Mouse (Mus musculus) cerebellum, adult 9-10 months (tissue): ENCODE measurements around the gene Cwc25.

Source experiments
- DNase-seq: peaks from one replicate; pipeline ENCODE4 v3.0.0; 2022

The Cwc25 gene

DNA sequence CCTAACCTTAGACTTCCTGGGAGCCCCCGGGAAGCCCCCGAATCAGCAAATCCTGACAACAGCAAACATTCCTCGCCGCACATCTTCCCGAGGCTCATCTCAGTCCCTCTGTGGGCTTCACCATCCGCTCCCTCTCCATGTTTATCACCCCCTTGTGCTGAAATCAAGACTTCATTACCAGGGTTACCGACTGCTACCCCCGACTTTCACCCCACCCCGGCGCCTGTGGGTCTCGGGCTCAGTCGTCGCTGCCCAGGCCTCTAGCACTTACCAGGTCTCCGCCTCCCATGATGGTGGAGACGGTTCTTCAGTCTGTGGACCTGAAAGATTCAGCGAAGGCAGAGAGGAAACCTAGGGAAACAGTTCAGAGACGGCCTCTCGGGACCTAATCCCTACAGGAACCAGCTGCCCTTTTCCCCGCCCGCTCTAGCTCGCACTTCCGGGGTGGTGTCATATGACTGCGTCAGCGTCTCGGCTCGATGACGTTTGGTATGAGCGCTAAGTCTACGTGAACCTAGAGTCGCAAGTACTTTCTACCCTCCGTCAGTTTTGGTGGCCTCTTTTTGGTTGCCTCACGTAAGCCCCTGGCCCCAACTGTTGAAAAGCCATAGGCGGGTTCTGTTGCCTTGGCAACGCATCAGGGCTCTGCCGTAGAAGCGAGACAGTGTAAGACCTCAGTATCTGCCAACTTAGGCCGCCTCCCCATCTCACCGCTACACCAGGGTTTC, at the start of gene Cwc25:
Gene Cwc25 (minus strand): TSS at position 403 of the 728 bp plus-strand sequence.
- DNase-seq: peak; percentile 94

DNA sequence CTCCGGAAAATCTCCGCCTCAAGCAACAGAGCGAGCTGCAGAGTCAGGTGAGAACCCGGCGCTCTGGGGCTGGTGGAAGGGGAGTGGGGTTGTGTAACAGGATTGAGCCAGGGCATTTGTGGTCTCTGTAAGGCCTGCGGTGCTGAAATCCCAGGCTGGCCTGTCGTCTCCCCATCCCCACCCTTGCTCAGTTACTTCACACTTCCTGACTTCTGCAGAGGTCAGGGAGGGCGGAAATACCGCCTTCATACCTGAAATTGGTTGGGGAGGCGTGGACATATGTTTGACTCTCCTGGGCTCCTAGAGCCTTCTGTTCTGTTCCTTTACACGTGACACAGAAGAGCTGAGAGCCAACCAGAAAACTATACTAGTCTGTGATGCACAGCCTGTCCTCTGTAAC, 49.4 kb upstream of the Cwc25 start:
- no peak for DNase-seq

DNA sequence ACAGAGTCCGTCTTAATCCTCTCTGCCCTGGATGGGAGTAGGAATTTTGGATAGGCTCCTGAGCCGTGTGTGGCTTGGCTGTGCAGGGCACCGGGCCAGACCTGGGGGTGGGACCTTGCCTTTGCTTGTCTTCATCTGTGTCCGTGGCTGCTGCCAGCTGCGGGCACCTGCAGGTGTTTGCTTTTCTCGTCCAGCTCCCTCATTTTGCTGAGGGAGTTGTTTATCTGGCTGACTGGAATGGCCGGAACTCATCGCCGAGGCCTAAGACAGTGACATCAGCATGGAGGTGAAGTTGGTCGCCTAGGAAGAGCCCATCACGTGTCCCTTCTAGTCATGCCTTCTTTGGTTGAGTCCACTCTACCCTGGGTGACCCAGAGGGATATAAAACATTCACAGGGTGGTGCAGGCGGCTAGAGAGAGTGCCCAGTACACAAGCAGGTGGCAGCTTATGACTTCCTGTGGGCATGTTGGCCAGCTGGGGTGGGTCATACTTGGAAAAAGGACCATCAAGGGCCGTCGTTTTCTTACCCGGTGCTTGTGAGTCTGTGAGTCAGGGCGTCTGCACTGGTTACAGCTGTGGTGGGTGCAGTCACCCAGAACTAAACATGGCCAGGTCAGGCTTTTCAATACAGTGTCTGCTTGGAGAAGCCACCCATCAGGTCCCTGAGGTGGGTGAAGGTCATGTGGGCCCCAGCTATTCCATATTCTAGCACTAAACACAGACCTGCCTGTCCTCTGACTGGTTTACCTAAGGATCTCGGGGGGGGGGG, 47.6 kb upstream of the Cwc25 start:
- no peak for DNase-seq

DNA sequence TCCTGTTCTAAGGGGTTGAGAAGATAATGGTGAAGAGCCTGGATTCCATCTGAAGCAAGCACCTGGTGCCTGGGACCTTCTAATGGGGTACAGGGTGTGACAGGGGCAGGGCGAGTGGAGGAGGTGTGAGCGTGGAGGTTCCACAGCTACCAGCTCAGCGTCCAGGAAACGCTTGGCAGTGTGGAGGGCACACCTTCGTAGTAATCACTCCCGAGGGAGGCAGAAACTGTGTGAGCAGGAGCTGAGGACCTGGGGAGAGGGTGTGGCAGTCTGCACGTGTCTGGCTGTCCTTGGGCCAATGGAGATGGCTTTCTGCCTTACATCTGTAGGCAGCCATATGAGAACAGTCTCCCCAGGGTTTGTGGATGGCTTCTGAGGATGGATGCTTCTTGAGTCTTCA, 46.7 kb upstream of the Cwc25 start:
- no peak for DNase-seq

DNA sequence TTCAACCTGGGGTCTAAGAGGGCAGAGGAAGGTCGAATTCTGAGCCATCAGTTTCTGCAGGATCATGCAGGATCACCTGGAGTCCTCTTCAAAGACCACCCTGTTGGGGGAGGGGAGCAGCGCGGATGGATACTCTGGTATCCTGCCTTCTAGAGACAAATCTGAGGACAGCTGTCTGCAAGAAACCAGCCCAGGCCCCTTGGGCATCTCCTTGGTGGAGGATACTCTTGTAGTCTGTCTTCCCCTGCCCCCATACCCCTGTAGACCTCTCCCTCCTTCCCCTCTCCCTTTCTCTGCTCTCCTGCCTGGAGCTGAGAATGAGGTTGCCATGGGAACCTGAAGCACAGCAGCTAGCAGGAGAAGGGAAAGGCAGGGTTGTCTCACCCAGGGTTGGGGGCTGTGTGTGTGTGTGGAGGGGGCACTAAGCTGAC, 46.1 kb upstream of the Cwc25 start:
- no peak for DNase-seq

DNA sequence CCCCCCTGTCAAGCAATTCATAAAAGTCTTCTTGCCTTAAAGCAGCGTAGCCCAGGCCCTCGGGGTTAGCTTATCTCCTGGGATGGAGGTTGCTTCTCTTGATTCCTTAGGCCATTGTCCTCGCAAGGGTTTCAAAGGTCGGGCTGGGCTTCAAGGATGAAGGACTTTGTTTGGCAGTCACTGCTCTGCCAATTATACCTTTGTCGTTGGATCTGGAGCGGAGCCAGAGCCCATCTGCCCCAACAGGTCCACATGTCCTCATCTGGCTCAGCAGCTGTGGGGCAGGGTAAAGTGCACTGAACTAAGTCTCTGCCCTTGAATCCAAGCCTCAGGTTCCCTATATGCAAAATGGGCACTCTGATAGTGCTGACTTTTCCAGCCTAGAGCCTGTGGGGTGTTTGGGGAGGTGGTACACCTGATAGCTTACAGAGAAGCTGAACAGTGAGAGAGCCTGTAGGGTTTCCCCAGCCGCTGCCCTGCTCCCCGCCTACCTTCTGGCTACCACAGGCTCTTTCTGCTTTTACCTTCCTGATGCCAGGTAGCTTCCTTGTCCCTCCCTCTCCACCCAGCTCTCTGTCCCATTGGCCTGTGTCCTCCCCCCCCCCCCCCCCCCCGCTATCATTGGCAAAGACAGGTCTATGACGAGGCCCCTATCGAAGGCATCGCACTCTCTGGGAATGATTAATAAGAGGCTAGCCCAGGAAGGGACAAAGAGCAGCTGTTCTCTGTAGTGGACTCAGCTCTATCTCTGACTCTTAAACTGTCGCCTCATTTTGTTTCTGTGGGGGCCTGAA, 45.4 kb upstream of the Cwc25 start:
- no peak for DNase-seq

DNA sequence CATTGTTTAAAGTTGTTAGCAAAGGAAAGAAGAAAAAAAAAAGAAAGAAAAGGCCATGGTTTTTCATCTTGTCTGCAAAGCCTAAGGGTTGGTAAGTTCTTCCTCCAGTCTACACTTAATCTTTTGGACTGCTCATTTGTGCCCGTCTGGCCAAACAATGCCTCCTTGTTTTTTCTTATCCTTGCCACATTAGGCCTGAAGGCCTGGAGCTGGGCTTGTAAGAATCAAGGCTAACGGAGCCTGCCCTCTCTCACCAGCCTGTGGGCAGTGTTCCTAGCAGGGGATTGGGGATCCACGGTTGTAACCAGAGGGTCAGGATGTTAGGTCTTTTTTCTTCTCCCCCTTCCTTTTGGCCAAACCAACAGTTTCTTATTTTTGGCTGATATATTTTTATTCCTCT, 44.6 kb upstream of the Cwc25 start:
- no peak for DNase-seq

DNA sequence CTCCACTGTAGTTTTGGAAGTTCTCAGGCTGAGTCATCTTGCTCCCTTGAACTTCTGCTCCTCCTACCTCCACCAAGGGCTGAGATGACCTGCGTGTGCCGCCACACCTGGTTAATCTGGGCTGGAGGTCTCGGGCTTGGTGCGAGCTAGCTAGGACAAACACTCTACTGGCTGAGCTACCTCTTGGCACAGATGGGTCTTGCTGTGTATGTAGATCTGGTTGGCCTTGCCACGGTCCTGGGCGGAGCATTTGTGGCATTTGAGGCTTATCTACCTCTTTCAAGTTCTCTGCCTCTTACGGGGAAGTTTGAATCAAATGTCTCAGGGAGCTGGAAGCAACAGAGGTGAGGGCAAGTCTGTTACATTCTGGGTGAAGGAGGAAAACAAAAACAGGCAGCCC, 44.0 kb upstream of the Cwc25 start:
- peak; percentile 53 for DNase-seq

DNA sequence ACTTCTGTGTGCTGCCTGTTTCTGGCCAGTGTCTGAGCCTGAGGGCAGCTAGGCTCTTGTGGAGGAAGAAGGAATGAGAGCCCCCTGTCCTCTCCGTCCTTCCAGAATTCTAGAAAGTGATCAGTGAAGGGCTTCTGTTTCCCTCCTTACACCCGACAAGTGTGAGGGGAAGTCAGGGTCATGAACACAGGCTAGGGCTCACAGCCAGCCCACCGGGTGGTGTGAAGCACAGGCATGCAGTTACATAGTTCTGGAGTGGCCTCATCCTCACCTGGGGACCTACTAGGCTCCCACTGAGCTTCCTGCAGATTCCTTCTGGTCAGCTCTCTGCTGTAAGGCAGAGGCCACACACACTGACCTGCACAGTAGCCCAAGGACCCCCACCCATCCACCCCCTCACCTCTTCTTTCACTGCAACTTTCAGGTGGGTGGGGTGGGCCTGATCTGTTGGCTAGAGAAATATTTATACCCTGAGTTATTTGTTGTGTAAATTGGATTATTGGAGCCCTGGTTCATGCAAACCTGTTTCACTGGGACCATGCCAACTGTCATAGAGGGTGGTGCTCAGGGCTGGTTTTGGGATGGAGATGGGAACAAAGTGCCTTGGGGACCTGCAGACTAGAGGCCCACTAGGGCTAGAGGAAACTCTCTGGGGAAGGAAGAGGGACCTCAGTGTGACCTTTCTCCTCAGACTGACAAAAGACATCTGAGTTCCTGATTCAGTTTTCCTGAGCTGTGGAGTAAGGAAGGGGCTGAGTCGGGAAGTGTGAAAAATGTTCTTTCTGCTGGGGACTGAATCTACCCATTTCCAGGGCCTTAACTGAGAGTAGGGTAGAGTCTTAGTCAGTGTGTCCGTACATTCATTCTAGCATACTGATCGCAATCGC, 43.1 kb upstream of the Cwc25 start:
- peak; percentile 64 for DNase-seq

DNA sequence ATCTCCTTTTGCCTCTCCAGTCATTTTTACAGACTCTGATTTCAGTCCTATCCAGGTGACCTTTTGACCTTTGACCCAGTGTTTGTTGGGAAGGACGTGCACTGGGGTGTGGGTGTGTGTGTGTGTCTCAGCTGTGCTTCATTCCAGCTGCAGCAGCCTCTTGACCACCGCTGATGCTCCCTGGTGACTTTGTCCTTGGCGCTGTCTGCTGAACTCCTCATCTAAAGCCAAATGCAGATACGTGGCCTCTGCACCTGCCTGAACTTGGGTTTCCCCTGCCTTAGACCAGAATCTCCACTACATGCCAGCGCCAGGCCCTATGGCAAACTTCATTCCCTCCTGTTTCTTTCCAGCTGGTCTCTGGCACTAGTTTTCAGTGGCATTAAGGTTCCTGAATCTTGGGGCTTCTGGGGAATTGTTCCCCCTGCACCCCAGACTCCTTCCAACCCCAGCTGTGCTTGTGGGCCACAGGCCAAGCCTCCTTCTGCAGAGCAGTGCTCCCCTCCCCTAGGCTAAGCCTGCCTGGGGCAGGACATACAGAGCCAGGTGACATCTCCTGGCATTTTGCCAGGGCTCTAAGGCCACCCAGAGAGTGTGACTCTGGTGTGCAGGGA, 42.4 kb upstream of the Cwc25 start:
- peak; percentile 77 for DNase-seq

DNA sequence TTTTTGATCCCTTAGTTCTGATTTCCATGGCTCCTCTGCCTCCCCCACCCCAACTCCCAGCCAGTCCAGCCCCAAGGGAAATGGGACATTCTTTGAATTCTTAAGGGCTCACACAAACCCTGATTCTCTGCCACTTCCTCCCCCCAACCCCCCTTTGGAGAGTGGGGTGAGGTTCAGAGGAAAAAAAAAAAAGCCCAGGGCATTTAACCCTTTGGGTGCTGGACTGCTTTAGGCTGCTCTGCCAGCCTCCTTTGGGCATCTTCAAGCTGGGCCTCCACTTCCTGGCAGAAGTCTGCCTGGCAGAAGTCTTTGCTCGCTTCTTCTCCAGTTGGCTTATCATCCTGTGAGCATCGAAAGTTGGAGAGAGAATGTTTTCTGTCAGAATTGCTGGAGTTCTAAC, 41.7 kb upstream of the Cwc25 start:
- peak; percentile 51 for DNase-seq

DNA sequence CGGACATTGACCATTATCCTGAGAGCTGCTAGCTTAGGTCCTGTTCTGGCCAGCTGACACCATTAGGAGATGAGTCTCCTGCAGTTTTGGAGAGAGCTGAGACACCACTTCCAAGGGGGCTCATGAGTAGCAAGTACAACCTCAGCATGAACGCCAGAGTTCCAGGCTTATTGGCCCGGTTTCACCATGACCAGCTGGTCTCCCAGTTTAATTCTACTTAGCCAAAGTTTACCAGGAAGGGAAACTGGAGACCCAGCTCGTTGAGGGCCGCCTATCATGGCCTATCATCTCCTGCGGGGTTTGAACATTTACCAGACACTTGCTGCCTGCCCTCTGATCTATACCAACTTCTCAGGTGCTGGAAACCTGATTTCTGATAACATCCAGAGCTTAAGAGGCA, 41.3 kb upstream of the Cwc25 start:
- peak; percentile 47 for DNase-seq

DNA sequence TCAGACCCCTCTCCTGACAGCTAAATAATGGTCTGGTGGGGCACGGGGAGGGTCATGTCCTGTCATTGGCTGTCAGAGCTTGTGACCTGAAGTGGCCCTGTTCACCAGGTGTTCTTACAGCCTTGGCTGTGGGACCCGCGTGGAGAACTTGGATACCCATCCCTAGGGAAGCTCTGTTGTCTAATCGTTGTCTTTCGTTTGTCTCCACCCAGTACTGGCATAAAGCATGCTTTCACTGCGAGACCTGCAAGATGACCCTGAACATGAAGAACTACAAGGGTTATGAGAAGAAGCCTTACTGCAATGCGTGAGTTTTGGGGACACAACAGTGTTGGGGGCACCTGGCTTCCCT, 40.2 kb upstream of the Cwc25 start:
- peak; percentile 40 for DNase-seq

DNA sequence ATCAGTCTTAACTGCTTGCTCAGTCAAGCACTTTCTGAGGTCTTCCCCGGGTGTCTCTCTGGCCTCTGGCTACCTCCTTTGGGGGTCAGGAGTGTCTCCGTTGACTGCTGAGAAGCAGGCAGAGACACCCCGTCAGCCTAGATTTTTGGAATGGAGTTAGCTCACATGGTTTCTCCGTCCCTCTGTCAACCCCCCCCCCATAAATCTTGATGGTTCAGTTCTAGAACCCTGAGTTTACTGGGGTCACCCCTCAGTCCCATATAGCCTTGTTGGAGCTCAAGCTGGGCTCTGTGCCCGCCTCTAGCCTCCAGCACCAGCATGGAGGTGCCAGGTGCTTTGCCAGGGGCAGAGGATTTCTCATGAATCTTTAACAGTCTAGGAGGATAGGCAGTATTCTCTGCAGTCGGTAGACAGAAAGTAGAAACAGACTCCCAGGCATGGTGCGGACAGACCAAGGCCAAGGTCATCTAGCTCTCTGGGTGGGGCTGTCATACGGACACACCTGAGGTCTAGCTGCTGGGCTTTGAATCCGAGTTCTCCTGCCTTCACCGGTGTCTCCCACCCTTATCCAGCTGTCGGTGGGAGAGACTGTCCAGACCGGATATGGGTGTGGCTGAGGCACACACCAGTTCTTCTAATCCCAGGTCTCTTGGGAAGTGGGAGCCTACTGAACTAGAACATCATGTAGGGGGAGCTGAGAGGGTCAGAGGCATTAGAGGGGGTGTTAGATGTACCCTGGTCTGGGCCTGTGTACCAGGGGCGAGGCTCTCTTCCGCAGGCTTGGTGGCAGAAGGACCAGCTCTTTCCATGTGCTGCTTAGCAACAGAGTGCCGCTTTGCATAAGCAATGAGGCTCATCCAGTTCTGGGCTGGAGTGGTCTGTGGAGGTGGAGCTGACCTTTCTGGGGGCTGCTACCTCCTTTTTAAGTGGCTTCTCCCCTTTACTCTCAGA, 39.6 kb upstream of the Cwc25 start:
- DNase-seq: peak; percentile 59

DNA sequence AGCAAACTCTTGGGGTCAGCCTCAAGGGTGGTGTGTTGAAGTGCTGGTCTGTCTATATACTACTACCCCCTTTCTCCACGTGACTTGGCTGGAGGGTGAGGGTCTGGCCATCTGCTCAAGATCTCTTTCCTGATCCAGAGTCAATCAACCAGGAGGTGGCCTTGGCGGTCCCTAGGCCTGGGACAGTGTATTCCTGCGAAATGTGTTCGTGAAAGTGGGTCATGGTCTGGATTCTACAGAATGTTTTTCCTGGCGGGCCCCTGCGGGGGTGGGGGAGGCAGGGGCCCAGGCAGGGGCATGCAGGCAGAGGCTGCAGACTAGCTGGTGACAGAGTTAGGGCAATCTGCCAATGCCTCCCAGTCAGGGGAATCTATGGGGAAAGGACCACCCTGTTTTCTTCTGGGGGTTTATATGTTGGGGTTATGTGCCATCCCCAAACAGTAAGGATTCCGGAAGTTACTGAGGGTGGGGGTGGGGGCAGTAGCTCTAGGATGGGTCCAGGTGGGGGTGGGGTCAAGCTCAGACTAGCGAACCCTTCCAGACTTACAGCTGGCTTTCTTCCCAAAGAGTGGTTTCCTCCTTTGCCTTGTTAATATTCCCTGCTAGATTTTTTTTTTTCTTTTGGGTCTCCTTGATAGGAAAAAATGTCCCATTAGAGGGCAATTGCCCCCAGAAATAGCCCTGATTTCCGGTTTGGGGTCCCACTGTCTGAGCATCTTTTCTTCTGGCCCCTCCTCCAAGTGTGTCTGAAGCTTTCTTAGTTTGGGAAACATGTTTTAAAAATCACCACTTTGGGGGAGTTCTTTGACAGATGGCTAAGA, 38.7 kb upstream of the Cwc25 start:
- peak; percentile 57 for DNase-seq

DNA sequence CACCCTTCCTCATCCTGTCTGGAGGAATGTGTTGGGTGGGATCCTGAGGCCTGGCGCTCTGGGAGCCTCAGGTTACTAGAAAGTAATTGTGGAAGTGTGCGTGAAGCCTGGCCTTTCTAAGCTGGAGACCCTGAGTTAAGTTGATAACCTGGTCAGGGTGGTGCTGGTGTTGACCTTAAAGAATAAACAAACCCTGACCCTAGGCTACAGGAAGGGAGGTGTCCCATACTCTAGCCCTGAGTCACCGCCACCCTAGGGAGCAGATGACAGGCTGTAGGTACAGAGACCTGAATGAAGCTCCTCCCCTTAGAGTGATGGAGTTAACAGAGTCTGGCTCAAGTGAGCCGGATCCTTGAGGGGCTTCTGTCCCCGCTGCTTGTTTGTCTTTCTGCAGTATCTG, 37.5 kb upstream of the Cwc25 start:
- DNase-seq: no peak

DNA sequence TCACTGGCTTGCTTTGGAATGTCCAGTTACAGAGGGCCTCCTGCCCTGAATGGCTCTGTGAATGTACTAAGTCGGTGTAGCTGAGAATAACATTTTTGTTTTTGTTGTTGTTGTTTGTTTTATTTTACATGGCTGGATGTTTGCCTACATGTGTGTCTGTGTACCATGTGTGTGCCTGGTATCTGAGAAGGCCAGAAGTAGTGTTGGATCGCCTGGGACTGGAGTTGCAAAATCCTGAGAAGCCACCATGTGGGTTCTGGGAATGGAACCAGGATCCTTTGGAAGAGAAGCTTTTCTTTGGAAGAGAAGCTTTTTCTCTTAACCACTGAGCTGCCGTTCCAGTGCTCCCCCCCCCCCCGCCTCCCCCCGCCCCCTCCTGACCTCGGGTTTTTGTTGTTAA, 36.1 kb upstream of the Cwc25 start:
- DNase-seq: no peak

DNA sequence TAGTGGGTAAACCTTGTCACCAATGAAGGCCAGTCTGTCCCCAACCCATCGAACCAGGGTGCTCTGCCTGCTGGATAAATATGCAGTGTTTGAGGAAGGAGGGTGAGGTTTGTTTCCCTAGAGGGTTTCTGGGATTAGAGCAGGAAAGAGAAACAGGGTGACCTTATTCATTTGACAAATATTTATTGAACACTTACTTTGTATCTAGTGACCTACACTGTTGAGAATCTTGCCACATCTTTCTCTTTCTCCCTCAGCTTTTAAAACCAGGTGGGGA, 35.8 kb upstream of the Cwc25 start:
- no peak for DNase-seq

DNA sequence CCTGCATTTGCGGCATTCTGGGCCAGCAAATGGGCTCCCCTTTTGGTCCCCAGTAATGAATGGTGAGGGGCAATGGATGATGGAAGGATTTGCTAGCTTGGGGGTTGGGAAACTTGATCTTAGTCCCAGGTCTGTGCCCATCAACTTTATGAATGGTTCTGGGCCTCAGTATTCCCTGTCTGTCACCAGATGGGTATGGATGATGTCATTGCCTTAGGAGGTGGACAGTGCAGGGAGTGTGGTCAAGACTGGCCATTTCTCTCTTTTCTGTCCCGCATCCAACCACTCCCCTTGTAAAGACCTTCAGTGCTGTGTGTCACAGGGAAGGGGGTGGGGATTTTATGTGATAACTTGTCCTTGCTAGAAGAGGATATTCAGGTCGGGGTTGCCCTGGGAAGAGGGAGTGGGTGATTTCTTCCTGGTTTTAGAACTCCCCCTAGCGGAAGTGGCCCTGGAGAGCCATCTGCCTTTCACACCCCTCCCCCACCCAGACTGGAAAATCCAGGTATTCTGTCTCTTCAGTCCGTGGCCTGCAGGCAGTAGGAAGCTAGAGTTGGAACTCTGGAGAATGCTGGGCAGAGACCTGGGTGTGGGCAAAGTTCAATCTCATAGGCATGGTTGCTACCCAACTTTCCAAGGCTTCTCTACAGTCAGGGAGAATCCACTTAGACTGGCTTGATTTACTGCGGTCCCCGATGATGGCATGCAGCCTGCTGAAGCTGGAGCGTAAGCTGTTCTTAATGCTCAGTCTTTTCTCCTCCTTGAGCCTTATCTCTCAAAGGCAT, 35.2 kb upstream of the Cwc25 start:
- peak; percentile 78 for DNase-seq
